Mouse (Mus musculus): ENCODE measurements around the gene Rpp25. TPM values are rescaled to one million over a fixed set of nuclear protein-coding genes. Genes with fewer than 3 reads are reported as not detected.

Gene Rpp25
- polyA plus RNA-seq, 1 experiment from 2014 or later: 0.76 TPM

DNA sequence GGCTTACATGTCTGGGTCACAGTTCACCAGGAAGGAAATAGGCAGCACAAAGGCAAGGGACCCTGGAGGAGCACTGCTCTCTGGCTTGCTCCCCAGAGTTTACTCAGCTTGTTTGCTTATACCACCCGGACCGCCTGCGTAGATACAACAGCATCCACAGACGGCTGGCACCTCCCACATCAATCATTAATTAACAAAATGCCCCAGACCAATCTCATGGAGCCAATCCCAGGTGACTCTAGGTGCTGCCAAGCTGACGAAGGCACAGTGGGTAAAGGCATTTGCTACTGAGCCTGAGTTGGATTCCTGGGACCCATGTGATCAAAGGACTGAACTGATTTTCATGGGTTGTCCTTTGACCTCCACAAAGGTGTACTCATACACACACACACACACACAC lies 6.6 kb upstream of the Rpp25 start:
- 80% methylated on average over 5 of the region's 5 CpGs for WGBS
- peaks cover 7% of the 10 kb centered on the region for H3K4me1 ChIP-seq (replicated peaks)
- no peak overlapping the region for H3K4me3 ChIP-seq (replicated peaks)
- no peak overlapping the region for H3K4me2 ChIP-seq
- H3K36me3 ChIP-seq: no peaks in the 10 kb centered on the region
- H3K27me3 ChIP-seq: peaks cover 51% of the 10 kb centered on the region
- no peak for ATAC-seq (ENCODE audit: insufficient number of reproducible peaks, insufficient read depth, low FRiP score, low TSS enrichment, low read depth)
- no peak overlapping the region for H3K9ac ChIP-seq (replicated peaks)
- no peak overlapping the region for H3K27ac ChIP-seq
- H3K9me3 ChIP-seq: no peaks in the 10 kb centered on the region

DNA sequence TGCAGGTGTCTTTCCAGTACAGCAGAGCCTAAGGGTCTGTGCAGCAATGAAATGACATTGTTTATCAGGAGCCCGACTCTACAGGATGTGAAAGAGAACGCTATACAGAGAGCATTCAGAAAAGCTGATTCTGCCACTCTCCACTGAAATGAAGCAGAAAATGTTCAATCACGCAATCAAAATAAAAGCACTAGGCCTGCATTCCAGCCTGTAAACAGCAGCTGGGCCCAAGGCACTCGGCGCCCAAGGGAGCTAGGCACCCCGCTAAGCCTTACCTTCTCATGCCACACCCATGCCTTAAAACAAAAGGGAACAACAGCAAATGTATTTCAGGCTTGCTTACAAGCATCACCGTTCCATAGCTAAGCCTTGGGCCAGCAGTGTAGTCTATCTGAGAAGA lies 5.3 kb upstream of the Rpp25 start:
- Histone ChIP-seq H3K9ac (replicated peaks) (no peak overlapping the region), H3K4me1 (replicated peaks) (peaks cover 20% of the 10 kb centered on the region), H3K4me2 (no peak overlapping the region), H3K9me3 (no peaks in the 10 kb centered on the region), H3K27ac (no peak overlapping the region), H3K36me3 (no peaks in the 10 kb centered on the region), H3K27me3 (peaks cover 64% of the 10 kb centered on the region), H3K4me3 (replicated peaks) (no peak overlapping the region)
- ATAC-seq (ENCODE audit: insufficient number of reproducible peaks, insufficient read depth, low FRiP score, low TSS enrichment, low read depth): no peak
- 71% methylated on average over 7 of the region's 7 CpGs for WGBS

- H3K27ac ChIP-seq: no peak overlapping the region
- H3K9me3 ChIP-seq: no peaks in the 10 kb centered on the region
- no peak overlapping the region for H3K4me3 ChIP-seq (replicated peaks)
- WGBS: 10% methylated on average over 13 of the region's 13 CpGs
- H3K36me3 ChIP-seq: no peaks in the 10 kb centered on the region
- H3K9ac ChIP-seq (replicated peaks): no peak overlapping the region
- H3K27me3 ChIP-seq: peaks cover 93% of the 10 kb centered on the region
- no peak for ATAC-seq (ENCODE audit: insufficient number of reproducible peaks, insufficient read depth, low FRiP score, low TSS enrichment, low read depth)
- peaks cover 30% of the 10 kb centered on the region for H3K4me1 ChIP-seq (replicated peaks)
- H3K4me2 ChIP-seq: peak overlapping the region; percentile 32
These were observed 2.4 kb upstream of the Rpp25 start for GRCm38 (mm10) chr9:57501452-57501851.

GRCm38 (mm10) chr9:57501861-57502260 lies 2.0 kb upstream of the Rpp25 start:
- no peaks in the 10 kb centered on the region for H3K9me3 ChIP-seq
- WGBS: 1% methylated on average over 20 of the region's 20 CpGs
- no peak for ATAC-seq (ENCODE audit: insufficient number of reproducible peaks, insufficient read depth, low FRiP score, low TSS enrichment, low read depth)
- H3K4me3 ChIP-seq (replicated peaks): no peak overlapping the region
- H3K27me3 ChIP-seq: peaks cover 94% of the 10 kb centered on the region
- H3K9ac ChIP-seq (replicated peaks): no peak overlapping the region
- peaks cover 30% of the 10 kb centered on the region for H3K4me1 ChIP-seq (replicated peaks)
- H3K4me2 ChIP-seq: peak overlapping the region; percentile 32
- H3K27ac ChIP-seq: no peak overlapping the region
- no peaks in the 10 kb centered on the region for H3K36me3 ChIP-seq

- Histone ChIP-seq H3K4me3 (replicated peaks) (peak overlapping the region; percentile 47), H3K4me1 (replicated peaks) (peaks cover 30% of the 10 kb centered on the region), H3K27ac (no peak overlapping the region), H3K4me2 (peak overlapping the region; percentile 84), H3K36me3 (no peaks in the 10 kb centered on the region), H3K27me3 (peaks cover 92% of the 10 kb centered on the region), H3K9me3 (no peaks in the 10 kb centered on the region), H3K9ac (replicated peaks) (no peak overlapping the region)
- ATAC-seq (ENCODE audit: insufficient number of reproducible peaks, insufficient read depth, low FRiP score, low TSS enrichment, low read depth): no peak; the same call in 1 of the 2 replicates
- WGBS: 2% methylated on average over 23 of the region's 23 CpGs
These were observed 760 bp upstream of the Rpp25 start for GRCm38 (mm10) chr9:57502911-57503621.

DNA sequence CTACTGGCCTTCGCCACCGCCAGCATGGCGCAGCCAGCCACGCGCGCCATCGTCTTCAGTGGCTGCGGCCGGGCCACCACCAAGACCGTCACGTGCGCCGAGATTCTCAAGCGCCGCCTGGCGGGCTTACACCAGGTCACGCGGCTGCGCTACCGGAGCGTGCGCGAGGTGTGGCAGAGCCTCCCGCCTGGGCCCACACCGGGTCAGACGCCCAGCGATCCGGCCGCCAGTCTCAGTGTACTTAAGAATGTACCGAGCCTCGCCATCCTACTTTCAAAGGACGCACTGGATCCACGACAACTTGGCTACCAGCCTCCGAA lies 515 bp downstream of the Rpp25 start:
- no peaks in the 10 kb centered on the region for H3K9me3 ChIP-seq
- under 1% methylated on average over 34 of the region's 34 CpGs for WGBS
- H3K27me3 ChIP-seq: peaks cover 79% of the 10 kb centered on the region

GRCm38 (mm10) chr9:57504891-57505290 lies 1.1 kb downstream of the Rpp25 start:
- Histone ChIP-seq H3K4me3 (replicated peaks) (peak overlapping the region; percentile 47), H3K9ac (replicated peaks) (no peak overlapping the region), H3K36me3 (no peaks in the 10 kb centered on the region), H3K27me3 (peaks cover 76% of the 10 kb centered on the region), H3K4me1 (replicated peaks) (peaks cover 30% of the 10 kb centered on the region), H3K4me2 (peak overlapping the region; percentile 84), H3K27ac (no peak overlapping the region), H3K9me3 (no peaks in the 10 kb centered on the region)
- no peak for ATAC-seq (ENCODE audit: insufficient number of reproducible peaks, insufficient read depth, low FRiP score, low TSS enrichment, low read depth)
- 50% methylated on average over 10 of the region's 10 CpGs for whole genome bisulfite sequencing

More for the DNA sequence above, 515 bp downstream of the Rpp25 start:
- peak overlapping the region; percentile 47 for H3K4me3 ChIP-seq (replicated peaks)
- peaks cover 30% of the 10 kb centered on the region for H3K4me1 ChIP-seq (replicated peaks)
- peak overlapping the region; percentile 31 for H3K9ac ChIP-seq (replicated peaks)
- no peak overlapping the region for H3K27ac ChIP-seq
- peak; percentile 28; the same call in 1 of the 2 replicates for ATAC-seq (ENCODE audit: insufficient number of reproducible peaks, insufficient read depth, low FRiP score, low TSS enrichment, low read depth)
- no peaks in the 10 kb centered on the region for H3K36me3 ChIP-seq
- peak overlapping the region; percentile 84 for H3K4me2 ChIP-seq

DNA sequence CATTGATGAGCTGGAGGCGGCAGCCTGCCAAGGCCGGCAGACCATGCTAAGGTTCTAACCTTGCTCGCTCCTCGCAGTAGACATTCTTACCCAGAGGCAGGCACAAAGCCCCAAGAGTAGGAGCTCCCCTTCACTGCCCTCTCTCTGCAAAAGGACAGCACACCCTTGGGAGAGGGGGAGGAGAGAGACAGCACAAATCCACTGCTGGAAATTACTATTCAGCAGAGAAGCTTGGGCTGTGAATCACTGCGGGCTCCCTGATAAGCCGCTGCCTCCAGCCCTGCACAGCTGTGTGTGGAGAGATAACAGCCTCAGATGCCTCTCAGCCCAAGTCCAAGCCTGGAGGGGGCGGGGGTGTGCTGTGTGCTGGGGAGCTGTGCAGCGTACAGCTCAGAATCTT lies 1.9 kb downstream of the Rpp25 start:
- peaks cover 30% of the 10 kb centered on the region for H3K4me1 ChIP-seq (replicated peaks)
- peaks cover 72% of the 10 kb centered on the region for H3K27me3 ChIP-seq
- no peak overlapping the region for H3K4me2 ChIP-seq
- H3K27ac ChIP-seq: no peak overlapping the region
- no peaks in the 10 kb centered on the region for H3K36me3 ChIP-seq
- no peak overlapping the region for H3K4me3 ChIP-seq (replicated peaks)
- no peak for ATAC-seq (ENCODE audit: insufficient number of reproducible peaks, insufficient read depth, low FRiP score, low TSS enrichment, low read depth)
- 18% methylated on average over 8 of the region's 8 CpGs for WGBS
- no peaks in the 10 kb centered on the region for H3K9me3 ChIP-seq
- H3K9ac ChIP-seq (replicated peaks): no peak overlapping the region

GRCm38 (mm10) chr9:57510577-57510976 lies 6.8 kb downstream of the Rpp25 start:
- H3K9ac ChIP-seq (replicated peaks): no peak overlapping the region
- ATAC-seq (ENCODE audit: insufficient number of reproducible peaks, insufficient read depth, low FRiP score, low TSS enrichment, low read depth): no peak
- peaks cover 23% of the 10 kb centered on the region for H3K27me3 ChIP-seq
- no peaks in the 10 kb centered on the region for H3K36me3 ChIP-seq
- H3K4me3 ChIP-seq (replicated peaks): no peak overlapping the region
- WGBS: 77% methylated on average over 2 of the region's 2 CpGs
- no peaks in the 10 kb centered on the region for H3K9me3 ChIP-seq
- no peak overlapping the region for H3K27ac ChIP-seq
- H3K4me1 ChIP-seq (replicated peaks): no peaks in the 10 kb centered on the region
- H3K4me2 ChIP-seq: no peak overlapping the region

- Histone ChIP-seq H3K27me3 (no peaks in the 10 kb centered on the region), H3K4me3 (replicated peaks) (no peak overlapping the region), H3K9ac (replicated peaks) (no peak overlapping the region), H3K9me3 (no peaks in the 10 kb centered on the region), H3K4me2 (no peak overlapping the region), H3K27ac (no peak overlapping the region), H3K4me1 (replicated peaks) (peaks cover 3% of the 10 kb centered on the region), H3K36me3 (no peaks in the 10 kb centered on the region)
- whole genome bisulfite sequencing: 5% methylated on average over 3 of the region's 3 CpGs
- no peak for ATAC-seq (ENCODE audit: insufficient number of reproducible peaks, insufficient read depth, low FRiP score, low TSS enrichment, low read depth)
These were observed 13.3 kb downstream of the Rpp25 start for GRCm38 (mm10) chr9:57517113-57517512.

DNA sequence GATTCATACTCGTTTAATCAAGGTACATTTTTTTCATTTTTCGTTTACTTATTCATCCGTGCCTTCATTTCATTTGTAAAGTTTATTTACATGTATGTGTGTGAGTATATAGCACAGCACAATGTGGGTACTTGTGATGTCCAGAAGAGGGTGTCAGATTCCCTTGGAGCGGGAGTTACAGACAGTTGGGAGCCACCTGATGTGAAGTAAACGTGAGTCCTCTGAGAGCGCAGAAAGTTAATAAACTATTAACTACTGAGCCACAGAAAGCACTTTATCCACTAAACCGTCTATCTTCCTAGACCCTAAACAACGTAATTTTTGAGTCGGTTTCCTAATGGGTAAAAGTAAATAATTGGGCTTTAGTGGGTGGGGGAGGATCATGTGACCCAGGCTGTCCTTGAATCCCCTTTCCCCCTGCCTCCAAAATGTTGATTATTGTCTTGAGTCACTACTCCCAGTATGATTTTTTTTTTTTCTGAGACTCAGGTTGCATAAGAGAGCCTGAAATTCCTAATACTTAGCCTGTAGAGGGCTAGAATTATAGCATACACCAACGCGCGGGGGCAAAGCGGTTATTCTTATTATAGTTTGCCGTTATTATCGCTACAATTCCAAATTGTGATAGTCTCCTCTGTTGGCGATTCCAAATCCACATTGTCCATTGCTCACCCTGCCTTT lies 16.7 kb downstream of the Rpp25 start:
- peak overlapping the region; percentile 90; the same call in 1 of the 2 replicates for H3K27ac ChIP-seq

More for the DNA sequence above, 16.7 kb downstream of the Rpp25 start:
- Histone ChIP-seq H3K9me3 (no peaks in the 10 kb centered on the region), H3K4me3 (replicated peaks) (peak overlapping the region; percentile 98), H3K36me3 (no peaks in the 10 kb centered on the region), H3K4me2 (peak overlapping the region; percentile 81), H3K4me1 (replicated peaks) (peaks cover 19% of the 10 kb centered on the region), H3K9ac (replicated peaks) (peak overlapping the region; percentile 94), H3K27me3 (no peaks in the 10 kb centered on the region)
- WGBS: 26% methylated on average over 16 of the region's 16 CpGs
- peak; percentile 45 for ATAC-seq (ENCODE audit: insufficient number of reproducible peaks, insufficient read depth, low FRiP score, low TSS enrichment, low read depth)
